Mouse (Mus musculus) G1E (cell line): ENCODE data around the gene Nckap5l.

ENCODE experiments used
- CTCF ChIP-seq: IDR thresholded peaks from 2 replicates; pipeline ENCODE4 v1.5.1; 2012; ENCODE audit warnings: low read depth, low read length, inconsistent platforms, mixed read lengths
- POLR2AphosphoS5 ChIP-seq: IDR thresholded peaks from 2 replicates; pipeline ENCODE4 v1.6.1; 2012; ENCODE audit warnings: low read depth, low read length, inconsistent platforms; ENCODE audit not compliant: insufficient replicate concordance

DNA sequence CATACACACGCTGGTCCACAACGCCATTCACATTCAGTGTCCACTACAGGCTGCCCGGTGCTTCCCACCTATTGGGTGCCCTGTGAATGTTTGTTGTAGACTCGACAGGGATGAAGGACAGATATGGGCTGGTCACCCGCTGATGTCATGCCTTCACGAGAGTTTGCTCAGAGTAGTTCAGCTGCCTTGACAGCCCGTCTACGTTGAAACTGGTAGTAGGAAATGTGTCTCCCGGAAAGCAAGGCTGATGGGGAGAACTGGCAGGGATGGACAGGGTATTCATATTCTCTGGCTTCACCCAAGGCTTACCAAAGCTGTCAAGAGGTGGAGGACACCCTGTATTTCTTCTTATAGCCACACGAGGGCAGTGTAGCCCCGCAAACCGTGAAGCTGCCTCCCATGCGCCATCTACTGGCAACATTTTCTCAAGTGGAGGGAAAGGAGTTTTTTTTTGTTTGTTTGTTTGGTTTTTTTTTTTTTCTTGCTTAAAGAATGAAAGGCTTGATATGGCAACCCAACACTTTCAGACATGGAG is 41.1 kb downstream of the Nckap5l start:
- TF ChIP-seq CTCF, result peak; percentile 96
- TF ChIP-seq POLR2AphosphoS5, result no peak
